Mouse (Mus musculus) embryonic facial prominence, embryonic 11.5 days (tissue): ENCODE data around the gene Tmem251. TPM values are rescaled to one million over a fixed set of nuclear protein-coding genes. Genes with fewer than 3 reads are reported as not detected.

Source experiments
- ATAC-seq: fragments of 200-750 bp; cut with Nextera tagmentation; replicated peaks from 2 replicates; pipeline ENCODE4 v1.8.0; 2017; ENCODE audit warnings: low read depth; ENCODE audit not compliant: insufficient number of reproducible peaks, low FRiP score, low TSS enrichment
- DNase-seq: peaks from one replicate; pipeline ENCODE4 v3.0.0-alpha.2; 2015; ENCODE audit warnings: low spot score
- H3K27ac ChIP-seq: fragments of 300-500 bp; sonication (generic); replicated peaks from 2 replicates; pipeline ENCODE4 v1.5.1; 2014; ENCODE audit warnings: mild to moderate bottlenecking, low read depth, low read length, control low read depth
- H3K27me3 ChIP-seq: fragments of 300-500 bp; sonication (generic); 2 replicates; pipeline ENCODE4 v1.6.1; 2014; ENCODE audit warnings: mild to moderate bottlenecking, low read length, moderate library complexity, mixed read lengths; ENCODE audit not compliant: control insufficient read depth, insufficient read depth
- H3K36me3 ChIP-seq: fragments of 300-500 bp; sonication (generic); replicated peaks from 2 replicates; pipeline ENCODE4 v1.6.1; 2014; ENCODE audit warnings: low read depth, mild to moderate bottlenecking, low read length, moderate library complexity, mixed read lengths; ENCODE audit not compliant: control insufficient read depth, insufficient read depth
- H3K4me1 ChIP-seq: fragments of 300-500 bp; sonication (generic); 2 replicates; pipeline ENCODE4 v1.6.1; 2014; ENCODE audit warnings: low read length, mixed read lengths; ENCODE audit not compliant: control insufficient read depth, insufficient read depth
- H3K4me2 ChIP-seq: fragments of 300-500 bp; sonication (generic); 2 replicates; pipeline ENCODE4 v1.6.1; 2014; ENCODE audit warnings: low read depth, mild to moderate bottlenecking, control low read depth, low read length, moderate library complexity
- H3K4me3 ChIP-seq: fragments of 300-500 bp; sonication (generic); 2 replicates; pipeline ENCODE4 v1.5.1; 2014; ENCODE audit warnings: low read depth, low read length, control low read depth
- H3K9ac ChIP-seq: fragments of 300-500 bp; sonication (generic); replicated peaks from 2 replicates; pipeline ENCODE4 v1.6.1; 2014; ENCODE audit warnings: mild to moderate bottlenecking, control low read depth, low read length
- H3K9me3 ChIP-seq: fragments of 300-500 bp; sonication (generic); replicated peaks from 2 replicates; pipeline ENCODE4 v1.6.1; 2016; ENCODE audit warnings: mild to moderate bottlenecking, low read length, inconsistent platforms, mixed read lengths; ENCODE audit not compliant: control insufficient read depth
- WGBS: fragments of 180-500 bp; shearing (Covaris S2); extraction: QIAGEN DNeasy Blood & Tissue Kit; methylation state at CpG from one replicate; pipeline ENCODE4 v1.1.7; 2014; 5-methylcytosine and 5-hydroxymethylcytosine counted together
- polyA plus RNA-seq: library from polyadenylated mRNA; unstranded; fragments of >200 nt; fragmentation: Nextera tagmentation; extraction: Ambion mirVana; gene quantifications from 2 replicates; pipeline ENCODE4 v1.2.1, GENCODE M21; 2014

Gene Tmem251
- polyA plus RNA-seq, 1 experiment from 2014 or later, result 10.9 TPM

DNA sequence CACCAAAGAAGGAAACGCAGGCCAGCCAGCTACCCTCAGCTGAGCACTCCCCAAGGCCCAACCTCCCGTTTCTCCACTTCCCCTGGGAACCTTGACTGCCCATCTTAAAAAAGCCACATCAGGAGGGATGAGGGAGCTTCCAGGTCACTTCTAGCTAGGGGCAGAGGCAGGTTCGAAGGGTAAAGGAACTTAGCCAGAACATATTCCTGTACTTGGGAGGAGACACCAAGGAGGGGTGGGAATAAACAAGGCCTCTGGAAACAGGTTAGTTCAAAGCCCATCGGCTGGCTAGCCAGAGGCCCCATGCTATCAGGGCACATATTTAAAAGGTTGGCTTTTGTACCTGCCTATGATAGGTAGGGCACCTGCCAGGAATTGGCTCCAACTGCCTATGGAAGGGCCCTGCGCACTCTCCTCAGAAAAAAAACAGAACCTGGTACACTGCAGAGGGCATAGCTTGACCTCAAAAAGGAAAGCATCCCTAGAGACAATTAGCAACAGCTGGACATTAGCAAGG lies 41.8 kb upstream of the Tmem251 start:
- Histone ChIP-seq H3K4me3 (no peak overlapping the region), H3K36me3 (no peaks in the 10 kb centered on the region), H3K4me2 (no peak overlapping the region), H3K9ac (no peak overlapping the region), H3K4me1 (peaks cover 7% of the 10 kb centered on the region), H3K9me3 (no peaks in the 10 kb centered on the region), H3K27me3 (no peaks in the 10 kb centered on the region), H3K27ac (no peak overlapping the region)
- 80% methylated on average over 5 of the region's 5 CpGs for WGBS
- DNase-seq (no peak), ATAC-seq (no peak)

DNA sequence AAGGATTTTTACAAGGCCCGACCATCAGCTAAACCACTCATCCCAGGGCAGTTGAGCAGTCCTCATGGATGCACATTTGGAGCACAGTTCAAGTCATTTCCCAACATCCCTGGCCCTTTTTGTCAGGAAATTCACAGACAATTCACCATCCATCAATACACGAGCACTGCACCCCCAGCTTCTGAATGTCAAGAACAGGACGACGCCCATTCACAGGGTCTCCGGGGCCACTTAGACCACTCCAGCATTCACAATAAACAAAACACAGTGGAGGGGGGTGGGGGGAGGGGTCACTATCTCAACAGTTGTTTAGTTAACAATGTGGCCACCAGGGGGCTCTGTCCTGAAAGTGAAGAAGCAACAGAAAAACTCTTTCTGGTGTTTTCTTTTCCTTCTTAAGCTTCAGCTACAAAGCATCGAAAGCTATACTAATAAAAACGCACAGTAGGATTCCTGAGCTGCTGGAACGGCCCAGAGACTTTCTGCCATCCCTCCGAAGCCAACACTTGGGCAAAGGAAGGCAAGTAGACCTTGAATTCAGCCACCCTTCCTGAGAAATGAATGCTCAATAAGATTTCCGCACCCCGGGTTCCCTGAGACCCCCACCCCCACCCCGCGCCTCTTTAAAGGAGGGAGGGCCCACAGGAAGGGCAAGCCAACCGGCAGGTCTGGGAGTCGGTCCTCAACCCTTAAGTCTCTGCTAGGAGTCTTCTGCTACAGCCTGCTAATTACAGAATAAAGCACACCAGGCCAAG lies 41.0 kb upstream of the Tmem251 start:
- H3K9me3 ChIP-seq, result no peaks in the 10 kb centered on the region
- WGBS, result 5% methylated on average over 15 of the region's 15 CpGs
- no peaks in the 10 kb centered on the region for H3K27me3 ChIP-seq
- H3K9ac ChIP-seq, result no peak overlapping the region
- peak overlapping the region; percentile 38 for H3K4me2 ChIP-seq
- no peak for ATAC-seq
- H3K4me3 ChIP-seq, result peak overlapping the region; percentile 13; the same call in 1 of the 2 replicates
- no peaks in the 10 kb centered on the region for H3K36me3 ChIP-seq
- DNase-seq, result peak; percentile 93
- peaks cover 7% of the 10 kb centered on the region for H3K4me1 ChIP-seq
- no peak overlapping the region for H3K27ac ChIP-seq

DNA sequence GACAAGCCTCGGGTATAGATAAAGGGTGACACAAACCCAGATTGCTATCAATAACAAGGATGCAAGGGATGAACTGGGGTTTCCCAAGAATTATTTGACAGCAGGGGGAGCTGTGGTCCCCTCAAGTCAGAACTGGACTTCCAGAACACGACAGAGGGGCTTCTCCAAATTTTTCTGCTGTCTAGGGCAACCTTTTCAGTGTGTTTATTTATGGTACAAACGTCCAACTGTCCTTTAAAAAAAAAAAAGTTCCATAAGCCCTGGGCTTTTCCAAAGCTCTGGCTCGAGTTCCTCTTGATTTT lies 40.5 kb upstream of the Tmem251 start:
- H3K36me3 ChIP-seq, result no peaks in the 10 kb centered on the region
- H3K27ac ChIP-seq, result no peak overlapping the region
- ATAC-seq (no peak), DNase-seq (peak; percentile 57)
- H3K4me1 ChIP-seq, result peaks cover 7% of the 10 kb centered on the region
- no peak overlapping the region; the same call in 1 of the 2 replicates for H3K4me3 ChIP-seq
- H3K9ac ChIP-seq, result no peak overlapping the region
- H3K9me3 ChIP-seq, result no peaks in the 10 kb centered on the region
- H3K27me3 ChIP-seq, result no peaks in the 10 kb centered on the region
- H3K4me2 ChIP-seq, result peak overlapping the region; percentile 38; the same call in 1 of the 2 replicates
- WGBS, result 6% methylated on average over 4 of the region's 4 CpGs

DNA sequence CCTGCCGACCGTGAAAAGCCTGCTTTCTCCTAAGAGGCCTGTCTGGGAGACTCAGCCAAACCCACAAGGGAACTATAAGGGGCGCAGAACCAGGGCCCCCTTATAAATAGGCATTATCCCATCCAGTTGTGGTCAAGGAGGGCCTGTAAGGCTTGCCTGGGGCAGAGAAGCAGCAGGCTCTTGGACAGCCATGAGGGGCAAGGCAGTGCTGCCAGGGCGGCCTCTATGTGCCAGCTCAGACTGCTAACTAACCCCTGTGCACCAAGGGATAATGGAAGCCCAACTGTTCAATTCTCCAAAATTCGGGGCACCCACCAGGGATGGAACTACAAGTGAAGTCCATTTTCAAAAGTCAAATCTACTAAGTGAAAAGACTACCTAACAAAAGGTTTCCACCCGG lies 40.1 kb upstream of the Tmem251 start:
- Histone ChIP-seq H3K4me1 (peaks cover 7% of the 10 kb centered on the region; the same call in 1 of the 2 replicates), H3K4me3 (peak overlapping the region; percentile 14), H3K4me2 (peak overlapping the region; percentile 95), H3K27ac (no peak overlapping the region), H3K27me3 (no peaks in the 10 kb centered on the region), H3K9me3 (no peaks in the 10 kb centered on the region), H3K9ac (no peak overlapping the region), H3K36me3 (no peaks in the 10 kb centered on the region)
- DNase-seq (no peak), ATAC-seq (no peak)
- 36% methylated on average over 6 of the region's 6 CpGs for WGBS

DNA sequence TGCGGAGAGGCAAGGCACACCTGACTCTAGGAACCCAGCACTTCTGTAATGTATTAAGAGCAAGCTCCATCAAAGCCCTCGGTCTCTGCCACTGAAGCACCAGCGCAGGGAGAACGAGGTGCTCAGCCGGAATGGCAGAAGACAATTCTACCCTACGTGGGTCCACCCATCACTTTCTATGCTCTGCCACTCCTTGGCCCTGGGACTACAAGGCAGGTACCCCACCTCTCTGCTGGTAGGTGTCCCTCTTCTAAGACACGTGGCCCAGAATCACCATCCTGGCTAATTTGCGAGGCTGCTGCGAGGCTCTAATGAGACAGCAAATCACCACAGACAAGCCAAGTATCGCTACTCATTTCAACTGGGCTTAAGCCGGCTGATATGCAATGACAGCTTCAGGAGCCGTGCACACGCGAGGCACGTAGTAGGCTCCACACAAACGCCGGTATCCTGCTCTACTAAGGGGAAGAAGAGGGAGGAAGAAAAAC lies 39.6 kb upstream of the Tmem251 start:
- peaks cover 4% of the 10 kb centered on the region; the same call in 1 of the 2 replicates for H3K4me1 ChIP-seq

DNA sequence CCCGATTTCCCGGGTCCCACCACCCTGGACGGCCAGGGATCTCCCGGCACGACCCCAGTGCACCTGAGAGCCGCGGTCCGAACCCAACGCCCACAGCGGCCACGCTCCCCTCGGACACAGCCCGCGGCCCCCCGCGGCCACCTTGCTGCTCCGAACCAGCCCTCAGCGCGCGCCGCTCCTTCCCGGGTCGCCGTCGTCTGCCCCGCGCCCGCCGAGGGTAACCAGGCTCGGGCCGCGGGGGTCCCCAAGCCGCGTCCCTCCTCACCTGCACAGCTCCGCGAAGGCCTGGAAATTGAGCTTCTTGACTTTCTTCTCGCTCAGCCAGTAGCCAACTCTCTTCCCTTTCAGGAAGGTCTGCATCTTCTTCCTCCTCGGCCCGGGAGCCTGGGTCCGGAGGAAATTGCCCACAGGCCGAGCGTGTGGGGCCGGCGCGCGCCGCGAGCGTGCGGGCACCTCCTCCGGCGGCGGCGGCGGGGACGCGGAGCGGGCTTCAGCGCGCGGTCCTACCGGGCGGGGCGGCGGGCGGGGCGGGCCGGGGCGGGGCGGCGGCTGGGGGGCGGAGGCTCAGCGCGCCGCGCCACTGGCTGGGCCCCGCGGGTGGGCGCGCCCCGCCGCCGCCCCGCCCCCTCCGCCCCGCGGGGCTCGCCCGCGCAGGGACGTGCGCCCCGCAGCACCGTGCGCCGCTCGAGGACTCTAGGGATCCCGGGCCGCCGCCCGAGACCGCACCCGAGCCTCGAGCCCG lies 38.9 kb upstream of the Tmem251 start, which contains the start of gene Itpk1:
TSS of gene Itpk1 (minus strand) at position 474 of the 742 bp plus-strand sequence.
- Histone ChIP-seq H3K4me1 (peaks cover 4% of the 10 kb centered on the region; the same call in 1 of the 2 replicates), H3K9ac (peak within 1 kb of the TSS; percentile 76), H3K27me3 (no peaks in the 10 kb centered on the region), H3K9me3 (no peaks in the 10 kb centered on the region), H3K4me3 (peak within 1 kb of the TSS; percentile 81), H3K4me2 (peak within 1 kb of the TSS; percentile 95), H3K27ac (peak within 1 kb of the TSS; percentile 47), H3K36me3 (no peaks in the 10 kb centered on the region)
- WGBS, result under 1% methylated on average over 59 of the region's 105 CpGs
- DNase-seq (peak; percentile 74), ATAC-seq (peak; percentile 83)

More for the DNA sequence above, 39.6 kb upstream of the Tmem251 start:
- WGBS, result 3% methylated on average over 17 of the region's 17 CpGs
- Histone ChIP-seq H3K9me3 (no peaks in the 10 kb centered on the region), H3K9ac (peak overlapping the region; percentile 76), H3K4me2 (peak overlapping the region; percentile 95), H3K36me3 (no peaks in the 10 kb centered on the region), H3K27ac (no peak overlapping the region), H3K27me3 (no peaks in the 10 kb centered on the region), H3K4me3 (peak overlapping the region; percentile 81)
- ATAC-seq (no peak), DNase-seq (peak; percentile 34)

DNA sequence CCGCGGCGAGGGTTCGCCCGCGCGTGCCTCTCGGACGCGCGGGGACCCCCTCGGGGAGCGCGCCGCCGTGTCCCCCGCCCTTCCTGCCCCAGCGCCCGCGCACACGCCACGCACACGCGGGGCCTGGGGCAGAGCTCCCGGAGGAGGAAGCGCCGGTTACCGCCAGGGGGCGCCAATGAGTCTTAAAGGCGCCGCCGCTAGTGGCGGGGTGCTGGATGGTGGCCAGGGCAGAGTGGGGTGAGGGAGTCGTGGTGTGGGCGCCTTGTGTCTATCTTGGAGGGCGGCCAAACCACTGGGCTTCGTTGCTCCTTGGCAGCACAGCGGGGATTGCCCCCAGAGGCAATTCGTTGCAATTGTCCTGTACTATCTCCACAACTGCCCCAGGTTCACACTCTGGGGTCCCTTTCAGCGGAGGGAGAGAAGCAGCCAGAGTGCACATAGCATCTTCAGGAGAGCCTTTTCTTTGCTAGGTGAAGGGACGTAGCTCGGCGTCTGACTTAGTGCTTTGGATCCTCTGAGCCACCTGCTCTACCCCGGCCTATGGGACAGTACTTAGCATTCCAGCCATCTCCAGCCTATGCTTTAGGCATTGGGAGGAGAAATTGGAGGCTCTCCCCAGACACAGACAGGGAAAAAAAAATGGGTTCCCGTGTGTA lies 38.2 kb upstream of the Tmem251 start:
- Histone ChIP-seq H3K4me2 (peak overlapping the region; percentile 95), H3K4me1 (peaks cover 4% of the 10 kb centered on the region; the same call in 1 of the 2 replicates), H3K36me3 (no peaks in the 10 kb centered on the region), H3K9me3 (no peaks in the 10 kb centered on the region), H3K27me3 (no peaks in the 10 kb centered on the region), H3K27ac (peak overlapping the region; percentile 47), H3K4me3 (peak overlapping the region; percentile 81), H3K9ac (peak overlapping the region; percentile 76)
- peak; percentile 86 for DNase-seq
- ATAC-seq, result peak; percentile 71
- WGBS, result 3% methylated on average over 43 of the region's 45 CpGs
